8 mouse cellular contexts compared by ENCODE assay signal in the genomic region with DNA sequence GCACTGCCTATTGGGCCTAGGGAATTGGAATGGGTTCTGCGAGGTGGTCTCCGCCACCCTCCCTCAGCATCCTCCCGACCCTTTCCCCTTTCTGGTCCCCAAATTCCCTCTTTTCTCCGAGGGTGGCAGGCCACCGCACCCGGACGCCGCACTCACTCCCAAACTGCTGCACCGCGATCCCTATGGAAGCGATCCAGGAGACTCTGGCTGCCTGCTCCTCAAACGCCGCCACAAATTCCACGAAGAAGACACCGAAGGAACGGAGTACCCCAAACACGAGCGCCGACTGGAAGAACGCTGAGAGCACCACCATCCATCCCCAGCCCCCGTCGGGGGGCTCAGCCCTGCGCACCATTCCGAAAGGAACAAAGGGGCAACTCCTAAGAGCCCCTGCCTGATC. TPM values are rescaled to one million over a fixed set of nuclear protein-coding genes. Genes with fewer than 3 reads are reported as not detected.
DNase-seq lines count a peak whose midpoint lies in the region; ATAC-seq and TF ChIP-seq lines count a peak whose summit lies in the region.

No protein-coding gene starts in this region.

- H3K27me3 ChIP-seq in heart, embryonic 13.5 days (replicated peaks): peaks cover 58% of the 10 kb centered on the region
- H3K27me3 ChIP-seq in embryonic facial prominence, embryonic 15.5 days: peaks cover 38% of the 10 kb centered on the region
- H3K27me3 ChIP-seq in limb, embryonic 15.5 days: peaks cover 43% of the 10 kb centered on the region
- no peaks in the 10 kb centered on the region for H3K27me3 ChIP-seq in stomach, postnatal 0 days (ENCODE audit: control insufficient read depth, insufficient read depth, low read length)

- peak overlapping the region; percentile 62 for H3K4me3 ChIP-seq in heart, embryonic 13.5 days
- peak overlapping the region; percentile 61 to 67 for H3K4me3 ChIP-seq in ES-E14 (ENCODE audit: insufficient read depth in 1 of 2, low read depth in 1 of 2, low read length in 2 of 2, poor library complexity in 1 of 2, severe bottlenecking in 1 of 2)
- H3K4me3 ChIP-seq in embryonic facial prominence, embryonic 15.5 days (replicated peaks): peak overlapping the region; percentile 51
- peak overlapping the region; percentile 50 for H3K4me3 ChIP-seq in limb, embryonic 15.5 days
- H3K4me3 ChIP-seq in stomach, postnatal 0 days (ENCODE audit: low read depth, low read length): peak overlapping the region; percentile 48

- no peak for ATAC-seq in heart, embryonic 13.5 days (ENCODE audit: extremely low read depth, insufficient number of reproducible peaks, low FRiP score, low TSS enrichment)
- no peak for ATAC-seq in embryonic facial prominence, embryonic 15.5 days (ENCODE audit: insufficient number of reproducible peaks, low FRiP score, low TSS enrichment, low read depth)
- ATAC-seq in limb, embryonic 15.5 days (ENCODE audit: insufficient number of reproducible peaks, low FRiP score, low TSS enrichment, low read depth): no peak
- no peak for ATAC-seq in stomach, postnatal 0 days (ENCODE audit: low FRiP score, low TSS enrichment)
- ATAC-seq in megakaryocyte progenitor cell, adult 5-6 weeks (replicated peaks; ENCODE audit: poor library complexity): no peak

- no peak for TF ChIP-seq EP300 in stomach, postnatal 0 days (optimal IDR thresholded peaks at IDR 0.05)

- H3K36me3 ChIP-seq in heart, embryonic 13.5 days: peaks cover 10% of the 10 kb centered on the region
- peaks cover 14% of the 10 kb centered on the region for H3K36me3 ChIP-seq in ES-E14 (ENCODE audit: control insufficient read depth, insufficient read depth, low read length, poor library complexity, severe bottlenecking)
- 0 out of 2 replicates have a peak, but pooled peaks cover 8% of the 10 kb centered on the region for H3K36me3 ChIP-seq in embryonic facial prominence, embryonic 15.5 days
- H3K36me3 ChIP-seq in limb, embryonic 15.5 days: no peaks in the 10 kb centered on the region
- no peaks in the 10 kb centered on the region for H3K36me3 ChIP-seq in stomach, postnatal 0 days (ENCODE audit: control insufficient read depth, insufficient read depth, low read length)

- H3K9me3 ChIP-seq in heart, embryonic 13.5 days: no peaks in the 10 kb centered on the region
- H3K9me3 ChIP-seq in ES-E14 (ENCODE audit: control insufficient read depth, insufficient read depth, low read depth, low read length): no peaks in the 10 kb centered on the region
- no peaks in the 10 kb centered on the region for H3K9me3 ChIP-seq in embryonic facial prominence, embryonic 15.5 days (replicated peaks)
- no peaks in the 10 kb centered on the region for H3K9me3 ChIP-seq in limb, embryonic 15.5 days
- H3K9me3 ChIP-seq in stomach, postnatal 0 days (ENCODE audit: control insufficient read depth, low read length): no peaks in the 10 kb centered on the region

- no peak for DNase-seq in heart, adult 8-10 months (ENCODE audit: low spot score)
- no peak for DNase-seq in ES-E14 (ENCODE audit: low read depth, low spot score)
- DNase-seq in stomach, postnatal 0 days (ENCODE audit: low spot score): no peak
- no peak for DNase-seq in thymus, adult 18-20 months

- peak overlapping the region; percentile 98 for H3K4me2 ChIP-seq in heart, embryonic 13.5 days
- H3K4me2 ChIP-seq in embryonic facial prominence, embryonic 15.5 days (replicated peaks): peak overlapping the region; percentile 76
- H3K4me2 ChIP-seq in limb, embryonic 15.5 days: peak overlapping the region; percentile 91
- peak overlapping the region; percentile 92 for H3K4me2 ChIP-seq in stomach, postnatal 0 days (replicated peaks; ENCODE audit: low read depth)

- 2% methylated on average over 24 of the region's 24 CpGs for WGBS in heart, embryonic 13.5 days
- WGBS in embryonic facial prominence, embryonic 15.5 days: 2% methylated on average over 24 of the region's 24 CpGs
- 2% methylated on average over 24 of the region's 24 CpGs for WGBS in limb, embryonic 15.5 days
- WGBS in stomach, postnatal 0 days: 2% methylated on average over 23 of the region's 24 CpGs

- H3K27ac ChIP-seq in heart, embryonic 13.5 days (replicated peaks): peak overlapping the region; percentile 91
- H3K27ac ChIP-seq in ES-E14 (ENCODE audit: insufficient read depth, low read depth, low read length, poor library complexity, severe bottlenecking): peak overlapping the region; percentile 14; the same call in 1 of the 2 replicates
- peak overlapping the region; percentile 87 for H3K27ac ChIP-seq in embryonic facial prominence, embryonic 15.5 days (replicated peaks)
- H3K27ac ChIP-seq in limb, embryonic 15.5 days: peak overlapping the region; percentile 76
- H3K27ac ChIP-seq in stomach, postnatal 0 days (replicated peaks): peak overlapping the region; percentile 84

- in situ Hi-C loops in ES-E14 (cut with MboI; ENCODE audit: low sequenced_read_pairs in 2 of 2, unreplicated experiment in 2 of 2): no loop called here

- H3K4me1 ChIP-seq in heart, embryonic 13.5 days: peaks cover 39% of the 10 kb centered on the region
- H3K4me1 ChIP-seq in ES-E14 (ENCODE audit: control insufficient read depth in 2 of 2, insufficient read depth in 2 of 2, low read length in 2 of 2, poor library complexity in 1 of 2): peaks cover 2 to 15% of the 10 kb centered on the region in 2 experiments; a peak in 2 of 4 replicates
- peaks cover 30% of the 10 kb centered on the region for H3K4me1 ChIP-seq in embryonic facial prominence, embryonic 15.5 days
- H3K4me1 ChIP-seq in limb, embryonic 15.5 days: peaks cover 29% of the 10 kb centered on the region
- no peaks in the 10 kb centered on the region for H3K4me1 ChIP-seq in stomach, postnatal 0 days (replicated peaks; ENCODE audit: control insufficient read depth, insufficient read depth)

- H3K9ac ChIP-seq in heart, embryonic 13.5 days: peak overlapping the region; percentile 89
- peak overlapping the region; percentile 66 for H3K9ac ChIP-seq in ES-E14 (ENCODE audit: insufficient read depth, low read depth, low read length, poor library complexity, severe bottlenecking)
- peak overlapping the region; percentile 41 for H3K9ac ChIP-seq in embryonic facial prominence, embryonic 15.5 days
- peak overlapping the region; percentile 47 for H3K9ac ChIP-seq in limb, embryonic 15.5 days
- peak overlapping the region; percentile 67 for H3K9ac ChIP-seq in stomach, postnatal 0 days (ENCODE audit: low read length)

- TF ChIP-seq CTCF in stomach, postnatal 0 days (IDR thresholded peaks at IDR 0.05; ENCODE audit: low read depth): no peak

RNA-seq across cellular contexts. Expression of a gene that starts 0.5 kb away (rescaled TPM):
- polyA plus RNA-seq in heart, embryonic 13.5 days (2015; fragmentation: Nextera tagmentation; extraction: Ambion mirVana): 5.0 and 7.1 TPM in 2 replicates
- total RNA-seq in heart, adult 8-10 months (2022): 1 to 10 TPM; 2.5 to 3.6 (median 3.4) TPM
- 10.7 and 12.4 TPM in 2 replicates for total RNA-seq in ES-E14 (2012; rRNA removed)
- polyA plus RNA-seq in embryonic facial prominence, embryonic 15.5 days (2015; fragmentation: Nextera tagmentation; extraction: Ambion mirVana): 10.3 and 13.2 TPM in 2 replicates
- 11.0 and 12.3 TPM in 2 replicates for polyA plus RNA-seq in limb, embryonic 15.5 days (2015; fragmentation: Nextera tagmentation; extraction: Ambion mirVana)
- 5.7 and 6.1 TPM in 2 replicates for polyA plus RNA-seq in stomach, postnatal 0 days (2015; fragmentation: Nextera tagmentation; extraction: Ambion mirVana)
- 4.4 and 7.0 TPM in 2 replicates for total RNA-seq in megakaryocyte progenitor cell, adult 5-6 weeks (2015)
- total RNA-seq in megakaryocyte progenitor cell, adult 5-6 weeks (2017): 2.5 and 4.6 TPM in 2 replicates

RNA-seq across cellular contexts. Expression of a gene that starts 7.8 kb away (rescaled TPM):
- polyA plus RNA-seq in heart, embryonic 13.5 days (2015; fragmentation: Nextera tagmentation; extraction: Ambion mirVana): 0.28 and 0.60 TPM in 2 replicates
- total RNA-seq in heart, adult 8-10 months (2022): 1 to 10 TPM in 1 of 4 experiments, under 1 TPM in 3; 0.38 to 2.8 (median 0.68) TPM
- total RNA-seq in ES-E14 (2012; rRNA removed): 0.98 and 3.0 TPM in 2 replicates
- 6.9 and 11.2 TPM in 2 replicates for polyA plus RNA-seq in embryonic facial prominence, embryonic 15.5 days (2015; fragmentation: Nextera tagmentation; extraction: Ambion mirVana)
- 1.5 and 1.6 TPM in 2 replicates for polyA plus RNA-seq in limb, embryonic 15.5 days (2015; fragmentation: Nextera tagmentation; extraction: Ambion mirVana)
- 2.5 and 3.1 TPM in 2 replicates for polyA plus RNA-seq in stomach, postnatal 0 days (2015; fragmentation: Nextera tagmentation; extraction: Ambion mirVana)
- total RNA-seq in megakaryocyte progenitor cell, adult 5-6 weeks (2015): not detected in 2 replicates
- not detected in 2 replicates for total RNA-seq in megakaryocyte progenitor cell, adult 5-6 weeks (2017)

RNA-seq across cellular contexts. Expression of a gene that starts 9.3 kb away (rescaled TPM):
- polyA plus RNA-seq in heart, embryonic 13.5 days (2015; fragmentation: Nextera tagmentation; extraction: Ambion mirVana): 17.8 and 18.3 TPM in 2 replicates
- 10 to 100 TPM in 3 of 4 experiments, 1 to 10 TPM in 1; 5.9 to 22.0 (median 17.3) TPM for total RNA-seq in heart, adult 8-10 months (2022)
- 5.2 and 7.1 TPM in 2 replicates for total RNA-seq in ES-E14 (2012; rRNA removed)
- polyA plus RNA-seq in embryonic facial prominence, embryonic 15.5 days (2015; fragmentation: Nextera tagmentation; extraction: Ambion mirVana): 11.9 and 12.4 TPM in 2 replicates
- 12.1 and 13.9 TPM in 2 replicates for polyA plus RNA-seq in limb, embryonic 15.5 days (2015; fragmentation: Nextera tagmentation; extraction: Ambion mirVana)
- 3.2 and 3.6 TPM in 2 replicates for polyA plus RNA-seq in stomach, postnatal 0 days (2015; fragmentation: Nextera tagmentation; extraction: Ambion mirVana)
- total RNA-seq in megakaryocyte progenitor cell, adult 5-6 weeks (2015): 0.17 TPM in 1 of 2 replicates, not detected in the other
- not detected in 2 replicates for total RNA-seq in megakaryocyte progenitor cell, adult 5-6 weeks (2017)

RNA-seq across cellular contexts. Expression of a gene that starts 17.4 kb away (rescaled TPM):
- 125 and 137 TPM in 2 replicates for polyA plus RNA-seq in heart, embryonic 13.5 days (2015; fragmentation: Nextera tagmentation; extraction: Ambion mirVana)
- total RNA-seq in heart, adult 8-10 months (2022): 10 to 100 TPM; 22.2 to 31.6 (median 29.0) TPM
- total RNA-seq in ES-E14 (2012; rRNA removed): 49.9 and 59.4 TPM in 2 replicates
- 157 and 177 TPM in 2 replicates for polyA plus RNA-seq in embryonic facial prominence, embryonic 15.5 days (2015; fragmentation: Nextera tagmentation; extraction: Ambion mirVana)
- 154 and 172 TPM in 2 replicates for polyA plus RNA-seq in limb, embryonic 15.5 days (2015; fragmentation: Nextera tagmentation; extraction: Ambion mirVana)
- 81.0 and 83.6 TPM in 2 replicates for polyA plus RNA-seq in stomach, postnatal 0 days (2015; fragmentation: Nextera tagmentation; extraction: Ambion mirVana)
- 73.4 and 77.3 TPM in 2 replicates for total RNA-seq in megakaryocyte progenitor cell, adult 5-6 weeks (2015)
- total RNA-seq in megakaryocyte progenitor cell, adult 5-6 weeks (2017): 24.4 and 31.2 TPM in 2 replicates

RNA-seq across cellular contexts. Expression of a gene that starts 19.3 kb away (rescaled TPM):
- polyA plus RNA-seq in heart, embryonic 13.5 days (2015; fragmentation: Nextera tagmentation; extraction: Ambion mirVana): 9.0 and 9.5 TPM in 2 replicates
- total RNA-seq in heart, adult 8-10 months (2022): 1 to 10 TPM; 1.2 to 2.7 (median 2.4) TPM
- 2.4 and 4.5 TPM in 2 replicates for total RNA-seq in ES-E14 (2012; rRNA removed)
- 9.5 and 12.0 TPM in 2 replicates for polyA plus RNA-seq in embryonic facial prominence, embryonic 15.5 days (2015; fragmentation: Nextera tagmentation; extraction: Ambion mirVana)
- polyA plus RNA-seq in limb, embryonic 15.5 days (2015; fragmentation: Nextera tagmentation; extraction: Ambion mirVana): 12.1 TPM in 2 replicates
- polyA plus RNA-seq in stomach, postnatal 0 days (2015; fragmentation: Nextera tagmentation; extraction: Ambion mirVana): 7.5 and 10.1 TPM in 2 replicates
- total RNA-seq in megakaryocyte progenitor cell, adult 5-6 weeks (2015): 3.4 and 4.1 TPM in 2 replicates
- 0.10 and 2.4 TPM in 2 replicates for total RNA-seq in megakaryocyte progenitor cell, adult 5-6 weeks (2017)

Comparison
In these comparisons a context has a peak if more than half of its experiments do, and no peak if none do; other contexts are left out.
1. H3K27ac ChIP-seq: peak in every context shown above with its lines; median percentile 91 in heart, embryonic 13.5 days; 87 in embryonic facial prominence, embryonic 15.5 days; 84 in stomach, postnatal 0 days; 76 in limb, embryonic 15.5 days; 14 in ES-E14.